Mouse (Mus musculus): ENCODE results near the gene Lcn2. TPM values are rescaled to one million over a fixed set of nuclear protein-coding genes. Genes with fewer than 3 reads are reported as not detected.
A peak's percentile ranks its signal among the peaks of the same experiment; 100 is the strongest.

The Lcn2 gene
- polyA plus RNA-seq, 2 experiments: 1.3 to 2.8 TPM

DNA sequence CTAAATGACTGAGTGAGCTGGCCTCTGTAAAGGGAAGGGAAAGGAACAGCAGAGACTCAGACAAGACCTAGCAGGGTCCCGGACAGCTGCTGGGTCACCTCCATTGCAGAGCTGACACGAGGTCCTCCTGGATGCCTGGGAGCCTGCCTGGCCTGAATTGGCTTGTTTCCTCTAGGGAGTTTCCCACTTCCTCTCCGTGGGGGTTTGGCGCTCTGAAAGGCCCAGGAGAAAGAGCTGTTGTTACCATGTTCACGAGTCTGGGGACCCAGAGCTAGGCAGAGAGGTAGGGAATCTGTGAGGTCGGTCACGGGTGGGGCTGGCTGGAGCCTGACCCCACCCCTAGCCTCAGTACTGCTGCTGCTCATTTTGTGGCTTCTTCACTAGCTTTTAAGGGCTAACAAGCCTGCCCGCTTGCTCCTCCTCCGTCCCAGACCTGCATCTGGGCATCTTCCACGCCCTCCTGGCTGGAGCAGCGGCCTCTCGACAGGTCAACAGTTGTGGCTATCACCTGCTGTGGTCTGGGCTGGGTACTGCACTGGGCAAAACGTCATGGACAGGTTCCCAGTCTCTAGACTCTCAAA lies 37.5 kb downstream of the Lcn2 start:
- H3K9me3 ChIP-seq (ENCODE audit: control insufficient read depth, low read length): no peaks in the 10 kb centered on the region
- peaks cover 23% of the 10 kb centered on the region for H3K36me3 ChIP-seq (ENCODE audit: control insufficient read depth, insufficient read depth, low read length)
- H3K4me1 ChIP-seq (ENCODE audit: control insufficient read depth, insufficient read depth, low read length): peaks cover 16% of the 10 kb centered on the region; the same call in 1 of the 2 replicates
- no peak for DNase-seq (ENCODE audit: low spot score)
- H3K27ac ChIP-seq (replicated peaks; ENCODE audit: low read depth, low read length): no peak overlapping the region
- ATAC-seq (ENCODE audit: low FRiP score, low read depth): no peak
- WGBS: 52% methylated on average over 13 of the region's 13 CpGs
- no peak overlapping the region for H3K9ac ChIP-seq (ENCODE audit: low read depth, low read length, severe bottlenecking)
- H3K4me2 ChIP-seq (replicated peaks; ENCODE audit: low read depth, low read length, severe bottlenecking): no peak overlapping the region
- H3K4me3 ChIP-seq (replicated peaks; ENCODE audit: low read length): no peak overlapping the region
- no peak for TF ChIP-seq POLR2A (IDR thresholded peaks at IDR 0.05; ENCODE audit: borderline replicate concordance, extremely low read depth, insufficient read depth, insufficient read length)
- H3K27me3 ChIP-seq (ENCODE audit: control insufficient read depth, insufficient read depth, low read length): no peaks in the 10 kb centered on the region

- Histone ChIP-seq H3K9ac (ENCODE audit: low read depth, low read length, severe bottlenecking) (no peak overlapping the region), H3K36me3 (ENCODE audit: control insufficient read depth, insufficient read depth, low read length) (peaks cover 23% of the 10 kb centered on the region), H3K4me1 (ENCODE audit: control insufficient read depth, insufficient read depth, low read length) (peaks cover 16% of the 10 kb centered on the region; the same call in 1 of the 2 replicates), H3K4me3 (replicated peaks; ENCODE audit: low read length) (no peak overlapping the region), H3K4me2 (replicated peaks; ENCODE audit: low read depth, low read length, severe bottlenecking) (no peak overlapping the region), H3K9me3 (ENCODE audit: control insufficient read depth, low read length) (no peaks in the 10 kb centered on the region), H3K27ac (replicated peaks; ENCODE audit: low read depth, low read length) (no peak overlapping the region), H3K27me3 (ENCODE audit: control insufficient read depth, insufficient read depth, low read length) (no peaks in the 10 kb centered on the region)
- DNase-seq (ENCODE audit: low spot score) (no peak), ATAC-seq (ENCODE audit: low FRiP score, low read depth) (no peak)
- TF ChIP-seq POLR2A (IDR thresholded peaks at IDR 0.05; ENCODE audit: borderline replicate concordance, extremely low read depth, insufficient read depth, insufficient read length): no peak
- 62% methylated on average over 8 of the region's 8 CpGs for WGBS
Observed at GRCm38 (mm10) chr2:32349625-32350255, 38.3 kb downstream of the Lcn2 start.

DNA sequence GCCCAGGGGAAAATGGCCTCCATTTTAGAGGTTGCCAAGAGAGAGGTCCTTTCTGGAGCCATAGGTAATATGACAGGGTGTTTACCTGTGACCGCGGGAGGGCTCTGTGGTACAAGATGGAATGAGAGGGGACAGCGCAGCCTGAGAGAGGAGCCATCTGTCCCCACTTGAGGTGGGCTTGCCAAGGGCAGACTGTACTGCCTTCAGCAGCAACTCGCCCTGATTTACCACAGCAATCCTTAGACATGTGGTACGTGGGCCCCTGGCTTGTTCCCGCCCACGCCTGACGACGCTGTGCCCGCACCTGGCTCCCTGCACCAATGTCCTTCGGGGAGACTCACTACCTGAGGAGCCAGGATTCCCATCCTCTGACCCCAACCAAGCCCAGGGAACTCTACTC lies 39.7 kb downstream of the Lcn2 start:
- no peak for ATAC-seq (ENCODE audit: low FRiP score, low read depth)
- peaks cover 16% of the 10 kb centered on the region; the same call in 1 of the 2 replicates for H3K4me1 ChIP-seq (ENCODE audit: control insufficient read depth, insufficient read depth, low read length)
- DNase-seq (ENCODE audit: low spot score): no peak
- no peaks in the 10 kb centered on the region for H3K27me3 ChIP-seq (ENCODE audit: control insufficient read depth, insufficient read depth, low read length)
- H3K4me3 ChIP-seq (replicated peaks; ENCODE audit: low read length): no peak overlapping the region
- no peak overlapping the region for H3K27ac ChIP-seq (replicated peaks; ENCODE audit: low read depth, low read length)
- no peak overlapping the region for H3K9ac ChIP-seq (ENCODE audit: low read depth, low read length, severe bottlenecking)
- no peak for TF ChIP-seq POLR2A (IDR thresholded peaks at IDR 0.05; ENCODE audit: borderline replicate concordance, extremely low read depth, insufficient read depth, insufficient read length)
- H3K36me3 ChIP-seq (ENCODE audit: control insufficient read depth, insufficient read depth, low read length): peaks cover 31% of the 10 kb centered on the region
- H3K9me3 ChIP-seq (ENCODE audit: control insufficient read depth, low read length): no peaks in the 10 kb centered on the region
- WGBS: 75% methylated on average over 11 of the region's 11 CpGs
- H3K4me2 ChIP-seq (replicated peaks; ENCODE audit: low read depth, low read length, severe bottlenecking): no peak overlapping the region

GRCm38 (mm10) chr2:32347019-32347418 lies 41.0 kb downstream of the Lcn2 start:
- peaks cover 33% of the 10 kb centered on the region for H3K36me3 ChIP-seq (ENCODE audit: control insufficient read depth, insufficient read depth, low read length)
- WGBS: 84% methylated on average over 6 of the region's 6 CpGs
- TF ChIP-seq POLR2A (IDR thresholded peaks at IDR 0.05; ENCODE audit: borderline replicate concordance, extremely low read depth, insufficient read depth, insufficient read length): no peak

GRCm38 (mm10) chr2:32344598-32345321 lies 43.3 kb downstream of the Lcn2 start:
- TF ChIP-seq POLR2A (IDR thresholded peaks at IDR 0.05; ENCODE audit: borderline replicate concordance, extremely low read depth, insufficient read depth, insufficient read length): no peak
- Histone ChIP-seq H3K4me3 (replicated peaks; ENCODE audit: low read length) (no peak overlapping the region), H3K9me3 (ENCODE audit: control insufficient read depth, low read length) (no peaks in the 10 kb centered on the region), H3K4me1 (ENCODE audit: control insufficient read depth, insufficient read depth, low read length) (0 out of 2 replicates have a peak, but pooled peaks cover 2% of the 10 kb centered on the region), H3K27ac (replicated peaks; ENCODE audit: low read depth, low read length) (0 out of 2 replicates have a peak overlapping the region, but pooled peaks have one; percentile 33), H3K9ac (ENCODE audit: low read depth, low read length, severe bottlenecking) (no peak overlapping the region), H3K27me3 (ENCODE audit: control insufficient read depth, insufficient read depth, low read length) (no peaks in the 10 kb centered on the region), H3K36me3 (ENCODE audit: control insufficient read depth, insufficient read depth, low read length) (peaks cover 42% of the 10 kb centered on the region), H3K4me2 (replicated peaks; ENCODE audit: low read depth, low read length, severe bottlenecking) (no peak overlapping the region)
- DNase-seq (ENCODE audit: low spot score) (no peak), ATAC-seq (ENCODE audit: low FRiP score, low read depth) (no peak)
- 71% methylated on average over 14 of the region's 14 CpGs for WGBS

More at GRCm38 (mm10) chr2:32347019-32347418, 41.0 kb downstream of the Lcn2 start:
- ATAC-seq (ENCODE audit: low FRiP score, low read depth): no peak
- DNase-seq (ENCODE audit: low spot score): no peak
- Histone ChIP-seq H3K4me1 (ENCODE audit: control insufficient read depth, insufficient read depth, low read length) (peaks cover 18% of the 10 kb centered on the region; the same call in 1 of the 2 replicates), H3K9me3 (ENCODE audit: control insufficient read depth, low read length) (no peaks in the 10 kb centered on the region), H3K4me2 (replicated peaks; ENCODE audit: low read depth, low read length, severe bottlenecking) (no peak overlapping the region), H3K27ac (replicated peaks; ENCODE audit: low read depth, low read length) (no peak overlapping the region), H3K4me3 (replicated peaks; ENCODE audit: low read length) (no peak overlapping the region), H3K9ac (ENCODE audit: low read depth, low read length, severe bottlenecking) (no peak overlapping the region), H3K27me3 (ENCODE audit: control insufficient read depth, insufficient read depth, low read length) (no peaks in the 10 kb centered on the region)

All from limb, embryonic 14.5 days (tissue).